Mouse (Mus musculus) spleen, postnatal 4 days (tissue): ENCODE data around the gene Slc19a3.

Experiments
- DNase-seq, 2 experiments: peaks; one replicate each; pipeline ENCODE4 v3.0.0; 2022; ENCODE audit warnings: low spot score in 2 of 2

The Slc19a3 gene

GRCm38 (mm10) chr1:83038109-83038672 lies at the start of gene Slc19a3:
Gene Slc19a3 (minus strand): TSS chr1:83038448.
- DNase-seq, result no peak

GRCm38 (mm10) chr1:83084790-83085189 lies 46.5 kb upstream of the Slc19a3 start:
- DNase-seq, result no peak

GRCm38 (mm10) chr1:83077016-83077415 lies 38.8 kb upstream of the Slc19a3 start:
- DNase-seq, result no peak

- no peak for DNase-seq
These were observed 38.1 kb upstream of the Slc19a3 start for GRCm38 (mm10) chr1:83076190-83076917.

GRCm38 (mm10) chr1:83075526-83076189 lies 37.4 kb upstream of the Slc19a3 start:
- DNase-seq, result no peak

- DNase-seq, result no peak
These were observed 29.0 kb upstream of the Slc19a3 start for GRCm38 (mm10) chr1:83067205-83067604.

GRCm38 (mm10) chr1:83066577-83066976 lies 28.3 kb upstream of the Slc19a3 start:
- no peak for DNase-seq

- DNase-seq, result no peak
These were observed 26.6 kb upstream of the Slc19a3 start for GRCm38 (mm10) chr1:83064851-83065250.

- DNase-seq, result no peak
These were observed 22.4 kb upstream of the Slc19a3 start, which contains the start of gene Krtap28-13 for GRCm38 (mm10) chr1:83060643-83061042. Gene Krtap28-13 (plus strand): TSS chr1:83060930.

GRCm38 (mm10) chr1:83059278-83059677 lies 21.0 kb upstream of the Slc19a3 start, which contains the start of gene A030005K14Rik:
Gene A030005K14Rik (minus strand): TSS chr1:83059378.
- no peak for DNase-seq

- no peak for DNase-seq
These were observed 20.2 kb upstream of the Slc19a3 start for GRCm38 (mm10) chr1:83058481-83058880.

GRCm38 (mm10) chr1:83044882-83045427 lies 6.7 kb upstream of the Slc19a3 start, which contains the start of gene Gm47969:
Gene Gm47969 (plus strand): TSS chr1:83044932.
- DNase-seq, result no peak

- DNase-seq, result no peak
These were observed 4.1 kb upstream of the Slc19a3 start, which contains the start of gene Krtap28-10 for GRCm38 (mm10) chr1:83042380-83042779. Gene Krtap28-10 (minus strand): TSS chr1:83042480.

- DNase-seq, result no peak
These were observed 832 bp upstream of the Slc19a3 start for GRCm38 (mm10) chr1:83039080-83039479.

- no peak for DNase-seq
These were observed 1.2 kb downstream of the Slc19a3 start for GRCm38 (mm10) chr1:83036892-83037667.

GRCm38 (mm10) chr1:83034509-83034908 lies 3.7 kb downstream of the Slc19a3 start:
- no peak for DNase-seq

GRCm38 (mm10) chr1:83032508-83032907 lies 5.7 kb downstream of the Slc19a3 start:
- no peak for DNase-seq

- no peak for DNase-seq
These were observed 6.3 kb downstream of the Slc19a3 start for GRCm38 (mm10) chr1:83031950-83032349.

- no peak for DNase-seq
These were observed 21.7 kb downstream of the Slc19a3 start for GRCm38 (mm10) chr1:83016556-83016955.

GRCm38 (mm10) chr1:83015329-83015879 lies 22.8 kb downstream of the Slc19a3 start:
- peak in 1 of 2 experiments; percentile 42 for DNase-seq

GRCm38 (mm10) chr1:83014477-83014876 lies 23.8 kb downstream of the Slc19a3 start:
- no peak for DNase-seq
